Mouse (Mus musculus): Measurements from ENCODE around the gene Txndc5. TPM values are rescaled to one million over a fixed set of nuclear protein-coding genes. Genes with fewer than 3 reads are reported as not detected.

The Txndc5 gene
- polyA plus RNA-seq, 1 experiment: 29.2 TPM

DNA sequence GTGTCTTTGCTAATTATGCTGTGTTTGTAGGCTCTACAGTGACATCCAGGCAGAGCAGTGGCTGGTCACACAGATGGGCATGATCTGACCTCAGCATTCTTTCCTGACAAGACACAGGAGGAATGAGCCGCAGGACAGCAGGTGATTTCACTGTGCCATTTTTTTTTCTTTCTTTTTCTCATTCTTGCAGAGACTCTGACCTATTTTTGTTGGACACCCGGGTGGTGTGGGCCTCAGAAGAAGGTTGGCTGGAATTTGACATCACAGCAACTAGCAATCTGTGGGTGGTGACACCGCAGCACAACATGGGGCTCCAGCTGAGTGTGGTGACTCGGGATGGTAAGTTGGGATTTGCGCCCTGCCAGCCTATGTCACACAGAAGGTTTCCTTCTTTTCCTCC lies 43.9 kb downstream of the Txndc5 start:
- Histone ChIP-seq H3K4me1 (no peaks in the 10 kb centered on the region), H3K36me3 (replicated peaks; ENCODE audit: low read length) (no peaks in the 10 kb centered on the region), H3K27me3 (replicated peaks) (peaks cover 9% of the 10 kb centered on the region), H3K4me3 (replicated peaks) (no peak overlapping the region), H3K9me3 (peaks cover 7% of the 10 kb centered on the region)
- no peak for TF ChIP-seq GATA1 (IDR thresholded peaks at IDR 0.05; ENCODE audit: borderline replicate concordance, low read length)

DNA sequence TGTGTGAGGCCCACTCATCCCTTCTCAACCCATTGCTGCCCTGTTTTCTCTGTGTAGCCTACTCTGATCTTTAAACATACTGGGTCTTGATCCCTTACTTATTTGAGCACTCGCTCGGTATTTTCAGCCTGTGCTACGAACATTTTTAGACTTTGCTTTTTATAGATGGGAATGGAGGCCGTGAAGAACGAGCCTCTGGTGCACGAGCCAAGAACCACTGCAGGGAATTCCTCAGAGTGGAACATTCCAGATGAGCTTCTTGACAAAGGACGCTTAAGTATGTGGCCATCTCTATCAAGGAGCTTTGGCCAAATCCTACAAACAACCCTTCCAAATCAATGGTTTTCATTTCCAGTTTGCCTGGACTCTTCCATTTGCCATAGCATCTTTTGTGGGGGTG lies 47.6 kb downstream of the Txndc5 start:
- TF ChIP-seq GATA1 (IDR thresholded peaks at IDR 0.05; ENCODE audit: borderline replicate concordance, low read length): no peak
- TF ChIP-seq FLI1 (IDR thresholded peaks at IDR 0.05; ENCODE audit: low read length): no peak
- Histone ChIP-seq H3K4me1 (no peaks in the 10 kb centered on the region), H3K27me3 (replicated peaks) (peaks cover 6% of the 10 kb centered on the region), H3K36me3 (replicated peaks; ENCODE audit: low read length) (no peaks in the 10 kb centered on the region), H3K4me3 (replicated peaks) (no peak overlapping the region), H3K9me3 (no peaks in the 10 kb centered on the region)

DNA sequence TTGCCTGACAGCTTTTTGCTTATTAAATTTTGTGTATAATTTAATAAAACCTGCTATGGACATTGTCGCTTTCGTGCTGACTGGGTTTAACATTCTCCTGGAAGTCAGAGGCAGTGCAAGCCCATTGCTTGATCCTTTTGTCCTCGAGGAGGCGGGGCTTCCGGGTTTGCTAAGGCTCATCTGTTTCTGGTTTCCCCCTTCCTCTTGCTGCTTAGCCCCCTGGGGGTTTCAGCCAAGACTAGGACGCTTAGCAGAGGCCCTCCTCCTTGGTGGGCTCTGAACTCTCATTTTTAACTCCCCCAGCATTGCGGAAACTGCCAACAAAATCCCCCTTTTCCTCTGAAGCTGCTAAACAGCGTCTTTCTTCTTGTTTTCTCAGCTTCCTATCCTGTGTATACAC lies 51.7 kb downstream of the Txndc5 start:
- 0 out of 2 replicates have a peak, but pooled peaks cover 5% of the 10 kb centered on the region for H3K9me3 ChIP-seq
- no peaks in the 10 kb centered on the region for H3K4me1 ChIP-seq
- H3K36me3 ChIP-seq (replicated peaks; ENCODE audit: low read length): no peaks in the 10 kb centered on the region
- peaks cover 3% of the 10 kb centered on the region for H3K27me3 ChIP-seq (replicated peaks)
- TF ChIP-seq GATA1 (IDR thresholded peaks at IDR 0.05; ENCODE audit: borderline replicate concordance, low read length) (no peak), FLI1 (IDR thresholded peaks at IDR 0.05; ENCODE audit: low read length) (no peak)
- H3K4me3 ChIP-seq (replicated peaks): no peak overlapping the region

DNA sequence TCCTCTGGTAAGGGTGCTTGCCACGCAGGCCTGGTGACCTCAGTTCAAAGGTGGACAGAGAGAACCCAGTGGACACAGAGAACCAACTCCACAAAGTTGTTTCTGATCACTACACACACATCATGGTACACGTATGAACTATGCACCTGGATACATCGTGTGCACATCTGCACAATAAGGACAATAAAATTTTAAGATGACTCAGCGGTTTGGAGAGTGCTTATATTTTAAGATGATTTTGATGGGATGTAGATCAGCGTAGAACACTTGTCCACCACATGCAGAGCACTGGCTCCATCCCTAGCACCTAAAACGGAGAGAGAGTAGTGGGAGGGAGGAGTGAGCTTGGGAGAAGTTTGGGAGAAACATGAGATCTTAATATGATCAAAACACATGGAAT lies 55.1 kb downstream of the Txndc5 start:
- Histone ChIP-seq H3K4me3 (replicated peaks) (no peak overlapping the region), H3K36me3 (replicated peaks; ENCODE audit: low read length) (no peaks in the 10 kb centered on the region), H3K27me3 (replicated peaks) (no peaks in the 10 kb centered on the region), H3K9me3 (0 out of 2 replicates have a peak, but pooled peaks cover 5% of the 10 kb centered on the region), H3K4me1 (no peaks in the 10 kb centered on the region)
- no peak for TF ChIP-seq FLI1 (IDR thresholded peaks at IDR 0.05; ENCODE audit: low read length)
- TF ChIP-seq GATA1 (IDR thresholded peaks at IDR 0.05; ENCODE audit: borderline replicate concordance, low read length): no peak

DNA sequence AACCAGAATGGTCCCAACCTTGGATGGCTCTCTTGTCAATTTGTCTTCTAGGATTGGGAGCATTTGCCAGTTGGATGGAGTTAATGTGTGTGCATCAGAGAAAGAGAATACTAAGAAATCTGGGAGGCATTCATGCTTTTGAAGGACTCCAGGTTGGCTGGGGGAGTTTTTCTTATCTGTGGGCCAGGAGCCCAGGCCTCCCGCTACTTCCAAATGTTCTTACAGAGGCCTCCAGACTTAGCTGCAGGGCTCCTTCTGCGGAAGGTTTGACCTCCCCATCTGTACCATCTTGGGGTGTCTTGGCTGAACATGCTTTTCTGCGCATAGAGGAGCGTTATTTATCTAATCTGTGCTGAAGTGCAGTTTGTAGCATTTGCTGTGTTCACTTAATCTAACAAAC lies 56.0 kb downstream of the Txndc5 start:
- TF ChIP-seq GATA1 (IDR thresholded peaks at IDR 0.05; ENCODE audit: borderline replicate concordance, low read length) (no peak), FLI1 (IDR thresholded peaks at IDR 0.05; ENCODE audit: low read length) (no peak)
- H3K4me1 ChIP-seq: no peaks in the 10 kb centered on the region
- no peak overlapping the region for H3K4me3 ChIP-seq (replicated peaks)
- H3K36me3 ChIP-seq (replicated peaks; ENCODE audit: low read length): no peaks in the 10 kb centered on the region
- H3K9me3 ChIP-seq: 0 out of 2 replicates have a peak, but pooled peaks cover 5% of the 10 kb centered on the region
- no peaks in the 10 kb centered on the region for H3K27me3 ChIP-seq (replicated peaks)

DNA sequence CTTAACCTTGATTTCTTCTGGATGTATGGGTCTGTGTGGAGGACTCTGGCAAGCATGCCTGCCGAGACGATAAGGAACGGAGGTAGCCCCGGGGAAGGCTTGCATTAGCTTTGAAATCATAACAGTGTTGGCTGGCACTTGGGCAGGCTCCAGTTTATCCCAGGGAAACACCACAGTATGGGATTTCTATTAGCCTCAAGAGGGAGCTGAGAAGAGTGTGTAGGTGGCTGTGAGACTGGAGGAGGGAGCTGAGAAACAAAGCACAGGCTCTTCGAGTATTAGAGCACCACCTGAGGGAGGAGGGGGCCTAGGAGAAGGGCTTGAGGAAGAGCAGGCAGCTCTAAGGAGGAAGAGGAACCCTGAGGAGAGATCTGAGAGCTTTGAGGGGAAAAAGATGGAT lies 57.7 kb downstream of the Txndc5 start:
- H3K4me1 ChIP-seq: no peaks in the 10 kb centered on the region
- H3K9me3 ChIP-seq: 0 out of 2 replicates have a peak, but pooled peaks cover 5% of the 10 kb centered on the region
- no peak for TF ChIP-seq FLI1 (IDR thresholded peaks at IDR 0.05; ENCODE audit: low read length)
- no peak for TF ChIP-seq GATA1 (IDR thresholded peaks at IDR 0.05; ENCODE audit: borderline replicate concordance, low read length)
- no peaks in the 10 kb centered on the region for H3K36me3 ChIP-seq (replicated peaks; ENCODE audit: low read length)
- no peak overlapping the region for H3K4me3 ChIP-seq (replicated peaks)
- H3K27me3 ChIP-seq (replicated peaks): no peaks in the 10 kb centered on the region

DNA sequence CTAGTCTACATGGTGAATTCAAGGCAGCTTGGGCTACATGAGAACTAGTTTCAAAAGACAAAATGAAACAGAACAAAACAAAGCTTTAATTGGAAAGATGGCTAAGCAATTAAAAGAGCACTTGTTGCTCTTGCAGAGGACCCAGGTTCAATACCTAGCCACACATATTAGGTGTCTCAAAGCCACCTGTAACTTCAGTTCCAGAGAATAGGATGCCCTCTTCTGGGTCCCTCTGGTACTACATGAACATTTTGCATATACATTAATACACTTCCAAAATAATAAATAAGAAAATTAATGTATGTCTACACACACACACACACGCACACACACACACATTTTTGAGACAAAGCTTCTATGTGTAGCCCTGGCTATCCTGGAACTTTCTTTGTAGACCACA lies 65.2 kb downstream of the Txndc5 start:
- no peaks in the 10 kb centered on the region for H3K36me3 ChIP-seq (replicated peaks; ENCODE audit: low read length)
- H3K27me3 ChIP-seq (replicated peaks): no peaks in the 10 kb centered on the region
- no peaks in the 10 kb centered on the region for H3K4me1 ChIP-seq
- 0 out of 2 replicates have a peak, but pooled peaks cover 8% of the 10 kb centered on the region for H3K9me3 ChIP-seq
- TF ChIP-seq GATA1 (IDR thresholded peaks at IDR 0.05; ENCODE audit: borderline replicate concordance, low read length) (no peak), FLI1 (IDR thresholded peaks at IDR 0.05; ENCODE audit: low read length) (no peak)
- no peak overlapping the region for H3K4me3 ChIP-seq (replicated peaks)

DNA sequence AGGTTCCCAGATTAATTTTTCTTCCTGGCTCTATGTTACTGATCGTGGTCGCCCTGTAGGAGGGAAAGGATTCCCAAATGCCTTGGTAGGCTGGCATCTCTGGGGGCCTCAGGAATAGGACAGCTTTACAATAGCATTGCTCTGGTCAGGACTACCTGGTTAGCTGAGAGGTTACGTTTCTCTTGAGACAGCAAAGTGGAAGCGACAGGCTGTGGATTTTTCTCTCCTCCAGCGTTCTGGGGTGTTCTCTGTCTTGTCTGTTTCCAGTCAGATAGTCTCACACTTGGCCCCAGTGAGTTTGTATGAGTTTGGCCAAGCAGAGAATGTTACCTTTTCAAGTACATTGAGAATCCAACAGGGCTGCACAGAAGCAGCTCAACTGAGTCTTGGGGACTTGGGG lies 77.2 kb downstream of the Txndc5 start:
- Histone ChIP-seq H3K9me3 (peaks cover 11% of the 10 kb centered on the region), H3K36me3 (replicated peaks; ENCODE audit: low read length) (no peaks in the 10 kb centered on the region), H3K4me1 (no peaks in the 10 kb centered on the region), H3K4me3 (replicated peaks) (no peak overlapping the region), H3K27me3 (replicated peaks) (peaks cover 6% of the 10 kb centered on the region)
- TF ChIP-seq FLI1 (IDR thresholded peaks at IDR 0.05; ENCODE audit: low read length): no peak
- no peak for TF ChIP-seq GATA1 (IDR thresholded peaks at IDR 0.05; ENCODE audit: borderline replicate concordance, low read length)

Other genes starting within 250 kb of the Txndc5 start
- gene Bmp6, start 183.7 kb downstream of the Txndc5 start, polyA plus RNA-seq (2012; ENCODE audit: insufficient read depth, low replicate concordance): not detected in 2 replicates
- gene Bloc1s5, start 106.3 kb upstream of the Txndc5 start, polyA plus RNA-seq (2012; ENCODE audit: insufficient read depth, low replicate concordance): 6.2 TPM in 1 of 2 replicates, not detected in the other
- gene Eef1e1, start 130.2 kb upstream of the Txndc5 start, polyA plus RNA-seq (2012; ENCODE audit: insufficient read depth, low replicate concordance): 20.7 TPM in 1 of 2 replicates, not detected in the other

Data from megakaryocyte, embryonic 14.5 days (primary cell).